Mouse (Mus musculus) myocyte (in vitro differentiated cells): ENCODE results near the gene Pinlyp.

ENCODE experiments used
- CEBPB ChIP-seq: IDR thresholded peaks from 2 replicates; pipeline ENCODE4 v1.6.1; 2011; ENCODE audit warnings: mild to moderate bottlenecking, moderate library complexity; ENCODE audit not compliant: poor library complexity, insufficient read depth, severe bottlenecking
- E2F4 ChIP-seq: IDR thresholded peaks from one replicate; pipeline ENCODE4 v1.6.1; 2011; ENCODE audit warnings: mild to moderate bottlenecking, control low read depth, moderate library complexity; ENCODE audit not compliant: insufficient read depth
- MAX ChIP-seq: IDR thresholded peaks from one replicate; pipeline ENCODE4 v1.6.1; 2011; ENCODE audit warnings: low read depth, mild to moderate bottlenecking, control low read depth
- MYOD1 ChIP-seq, 3 experiments: IDR thresholded peaks; one replicate each; pipeline ENCODE4 v1.6.1; 2011; ENCODE audit warnings: control low read depth in 2 of 3, low read depth in 2 of 3, mild to moderate bottlenecking in 2 of 3, moderate library complexity in 1 of 3; ENCODE audit not compliant: insufficient read length in 2 of 3, control insufficient read depth in 1 of 3
- MYOG ChIP-seq, 3 experiments: IDR thresholded peaks; one replicate each; pipeline ENCODE4 v1.6.1; 2011; ENCODE audit warnings: control low read depth in 2 of 3, low read depth in 2 of 3, mild to moderate bottlenecking in 2 of 3; ENCODE audit not compliant: insufficient read length in 2 of 3, control insufficient read depth in 1 of 3, insufficient read depth in 1 of 3
- POLR2A ChIP-seq: IDR thresholded peaks from one replicate; pipeline ENCODE4 v1.6.1; 2011; ENCODE audit warnings: low read depth, mild to moderate bottlenecking, control low read depth, moderate library complexity; ENCODE audit not compliant: insufficient read length
- REST ChIP-seq: IDR thresholded peaks from one replicate; pipeline ENCODE4 v1.6.1; 2011; ENCODE audit warnings: mild to moderate bottlenecking, control low read depth, moderate library complexity; ENCODE audit not compliant: insufficient read depth, insufficient read length
- SRF ChIP-seq: IDR thresholded peaks from one replicate; pipeline ENCODE4 v1.6.1; 2011; ENCODE audit warnings: low read depth; ENCODE audit not compliant: control insufficient read depth, insufficient read length
- TCF12 ChIP-seq: IDR thresholded peaks from one replicate; pipeline ENCODE4 v1.6.1; 2011; ENCODE audit warnings: mild to moderate bottlenecking, control low read depth; ENCODE audit not compliant: poor library complexity, insufficient read depth, severe bottlenecking
- USF1 ChIP-seq: IDR thresholded peaks from one replicate; pipeline ENCODE4 v1.6.1; 2011; ENCODE audit warnings: low read depth, mild to moderate bottlenecking, control low read depth, moderate library complexity

DNA sequence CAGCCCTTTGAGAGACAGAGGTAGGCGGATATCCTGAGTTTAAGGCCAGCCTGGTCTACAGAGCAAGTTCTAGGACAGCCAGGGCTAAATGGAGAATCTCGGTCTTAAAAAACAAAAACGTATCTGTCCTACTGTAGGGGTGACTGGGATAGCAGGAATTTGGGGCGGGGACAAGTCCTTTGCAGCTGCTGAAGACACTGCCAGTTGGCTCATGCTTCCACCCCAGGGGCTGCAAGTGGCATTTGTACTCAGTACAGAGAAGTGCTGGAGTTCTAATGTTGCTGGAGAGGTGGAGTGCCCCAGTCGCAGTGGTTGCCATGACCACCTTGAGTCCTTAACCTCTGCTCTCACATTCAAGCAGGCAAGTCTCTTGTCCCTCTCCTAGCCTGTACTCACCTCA lies 23.1 kb downstream of the Pinlyp start:
- TF ChIP-seq MYOG (IDR thresholded peaks at IDR 0.05; ENCODE audit: control insufficient read depth in 1 of 3, insufficient read depth in 1 of 3, insufficient read length in 2 of 3, low read depth in 2 of 3) (no peak), POLR2A (no peak), CEBPB (no peak), E2F4 (no peak), REST (no peak), TCF12 (no peak), MYOD1 (IDR thresholded peaks at IDR 0.05; ENCODE audit: control insufficient read depth in 1 of 3, insufficient read length in 2 of 3, low read depth in 2 of 3) (no peak), MAX (no peak), SRF (no peak), USF1 (no peak)
